Mouse (Mus musculus) lung, postnatal 0 days (tissue): ENCODE results near the gene Dmwd.

Source experiments
- CTCF ChIP-seq: IDR thresholded peaks from 2 replicates; pipeline ENCODE4 v1.5.1; 2016; ENCODE audit warnings: antibody characterized with exemption, mild to moderate bottlenecking
- EP300 ChIP-seq: IDR thresholded peaks from 2 replicates; pipeline ENCODE4 v1.6.1; 2016; ENCODE audit warnings: antibody characterized with exemption, mild to moderate bottlenecking, control low read depth

GRCm38 (mm10) chr7:19067935-19068334 lies 8.1 kb upstream of the Dmwd start:
- TF ChIP-seq CTCF (no peak), EP300 (no peak)
